Comparison of ENCODE assay signal across 23 mouse cellular contexts in genomic region chr17:8482876-8483275, GRCm38 (mm10). TPM values are rescaled to one million over a fixed set of nuclear protein-coding genes. Genes with fewer than 3 reads are reported as not detected.
"Had no signal": no experiment of that assay in that cellular context is flagged by ENCODE, and none has a peak within 500 bp of the region (broad histone marks: within the 10 kb centered on the region; RNA-seq: fewer than 3 reads in every experiment).

No protein-coding gene starts in this region.

- ATAC-seq: midbrain, embryonic 16.5 days had no signal

- H3K36me3 ChIP-seq: midbrain, embryonic 10.5 days; midbrain, embryonic 12.5 days; neural tube, embryonic 13.5 days; neural tube, embryonic 15.5 days; stomach, embryonic 15.5 days had no signal

- H3K4me3 ChIP-seq: midbrain, embryonic 10.5 days; midbrain, embryonic 12.5 days; myocyte; neural tube, embryonic 13.5 days; neural tube, embryonic 15.5 days; stomach, embryonic 15.5 days had no signal

- H3K9ac ChIP-seq: lung, embryonic 14.5 days; midbrain, embryonic 12.5 days; neural tube, embryonic 13.5 days; neural tube, embryonic 15.5 days; stomach, embryonic 15.5 days had no signal

- DNase-seq: lung, adult 18-20 months; lung, embryonic 14.5 days; lung, postnatal 10 days; lung, postnatal 4 days; midbrain, embryonic 14.5 days; retina, postnatal 1 day; right cerebral cortex, postnatal 14 days; right cerebral cortex, postnatal 4 days; spleen, adult 18-20 months; thymus, adult 2 months; thymus, postnatal 25 days; thymus, postnatal 4 days had no signal

- H3K4me2 ChIP-seq: lung, embryonic 14.5 days; midbrain, embryonic 12.5 days; neural tube, embryonic 13.5 days; neural tube, embryonic 15.5 days; stomach, embryonic 15.5 days had no signal

- H3K27ac ChIP-seq: midbrain, embryonic 10.5 days; midbrain, embryonic 12.5 days; neural tube, embryonic 13.5 days; neural tube, embryonic 15.5 days; stomach, embryonic 15.5 days; stomach, postnatal 0 days had no signal

- H3K9me3 ChIP-seq: midbrain, embryonic 10.5 days; midbrain, embryonic 12.5 days; neural tube, embryonic 13.5 days; neural tube, embryonic 15.5 days; stomach, embryonic 15.5 days had no signal

- H3K27me3 ChIP-seq: midbrain, embryonic 12.5 days; neural tube, embryonic 13.5 days; stomach, embryonic 15.5 days had no signal

- H3K4me1 ChIP-seq: midbrain, embryonic 10.5 days; midbrain, embryonic 12.5 days had no signal

RNA-seq across cellular contexts. Expression of gene T, which starts 48.7 kb away (rescaled TPM):
- polyA plus RNA-seq: liver, embryonic 16.5 days; small intestine, adult 2 months; stomach, postnatal 0 days; urinary bladder, adult 2 months had no signal
